Mouse (Mus musculus) lung, adult 2 months (tissue): Measurements from ENCODE around the gene Gabpb2.

Experiments used
- CTCF ChIP-seq: fragments of 200-500 bp; IDR thresholded peaks from 2 replicates; pipeline ENCODE4 v1.5.1; 2011; ENCODE audit warnings: mild to moderate bottlenecking, low read length, control low read depth; ENCODE audit not compliant: insufficient read depth
- POLR2A ChIP-seq: fragments of 200-500 bp; IDR thresholded peaks from 2 replicates; pipeline ENCODE4 v1.6.1; 2011; ENCODE audit warnings: low read depth, mild to moderate bottlenecking, control low read depth, low read length, borderline replicate concordance; ENCODE audit errors: extremely low read depth

DNA sequence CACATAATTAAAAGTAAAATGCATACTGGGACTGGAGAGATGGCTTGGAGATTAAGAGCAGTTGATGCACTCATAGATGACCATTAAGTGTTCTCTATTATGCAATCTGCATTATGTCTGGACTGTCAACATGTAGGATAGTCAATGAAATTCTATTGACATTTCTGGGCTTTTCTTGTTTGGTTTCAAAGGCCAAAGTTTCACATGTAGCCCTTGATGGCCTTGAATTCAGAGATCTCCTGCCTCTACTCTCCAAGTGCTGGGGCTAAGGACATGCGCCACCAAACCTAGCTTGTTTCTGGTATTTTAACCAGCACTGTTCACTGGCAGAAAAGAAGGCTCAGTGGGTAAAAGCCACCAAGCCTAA, 4.1 kb downstream of the Gabpb2 start:
- TF ChIP-seq POLR2A (no peak), CTCF (no peak)
